Mouse (Mus musculus): ENCODE measurements at regions not wholly inside any gene's neighbourhood (a gene's known extent, or its start where the extent isn't known, plus 50 kb on each side); places are given as distances from the start of the nearest gene placed in this dataset.

GRCm38 (mm10) chr9:90791871-90792270 is 521.3 kb upstream of the Tbc1d2b start:
- Histone ChIP-seq H3K27me3 (ENCODE audit: control insufficient read depth, insufficient read depth, low read length) (no peaks in the 10 kb centered on the region), H3K9ac (ENCODE audit: low read depth, low read length) (no peak overlapping the region), H3K4me1 (replicated peaks; ENCODE audit: control insufficient read depth, insufficient read depth, low read length) (no peaks in the 10 kb centered on the region), H3K36me3 (ENCODE audit: control insufficient read depth, insufficient read depth, low read length) (no peaks in the 10 kb centered on the region), H3K9me3 (ENCODE audit: control insufficient read depth, low read length) (no peaks in the 10 kb centered on the region), H3K4me2 (replicated peaks; ENCODE audit: low read depth, low read length) (no peak overlapping the region), H3K4me3 (ENCODE audit: low read depth, low read length) (no peak overlapping the region), H3K27ac (ENCODE audit: low read depth, low read length) (no peak overlapping the region)
- ATAC-seq (ENCODE audit: low FRiP score) (no peak), DNase-seq (ENCODE audit: low spot score) (no peak)
- WGBS, result 71% methylated on average over 2 of the region's 2 CpGs

GRCm38 (mm10) chr9:90816844-90817243 is 545.4 kb upstream of the Zic4 start:
- no peaks in the 10 kb centered on the region for H3K27me3 ChIP-seq (ENCODE audit: control insufficient read depth, insufficient read depth, low read length)
- no peaks in the 10 kb centered on the region for H3K9me3 ChIP-seq (ENCODE audit: control insufficient read depth, low read length)
- no peaks in the 10 kb centered on the region for H3K36me3 ChIP-seq (ENCODE audit: control insufficient read depth, insufficient read depth, low read length)
- H3K4me3 ChIP-seq (ENCODE audit: low read depth, low read length), result no peak overlapping the region
- no peak overlapping the region for H3K4me2 ChIP-seq (replicated peaks; ENCODE audit: low read depth, low read length)
- no peak for DNase-seq (ENCODE audit: low spot score)
- WGBS, result 52% methylated on average over 4 of the region's 4 CpGs
- ATAC-seq (ENCODE audit: low FRiP score), result no peak
- H3K9ac ChIP-seq (ENCODE audit: low read depth, low read length), result no peak overlapping the region
- H3K4me1 ChIP-seq (replicated peaks; ENCODE audit: control insufficient read depth, insufficient read depth, low read length), result no peaks in the 10 kb centered on the region
- no peak overlapping the region for H3K27ac ChIP-seq (ENCODE audit: low read depth, low read length)

GRCm38 (mm10) chr9:90823574-90824280 is 538.5 kb upstream of the Zic4 start:
- H3K9ac ChIP-seq (ENCODE audit: low read depth, low read length), result no peak overlapping the region
- H3K4me1 ChIP-seq (replicated peaks; ENCODE audit: control insufficient read depth, insufficient read depth, low read length), result no peaks in the 10 kb centered on the region
- no peak overlapping the region for H3K4me2 ChIP-seq (replicated peaks; ENCODE audit: low read depth, low read length)
- ATAC-seq (ENCODE audit: low FRiP score) (peak; percentile 53; the same call in 1 of the 2 replicates), DNase-seq (ENCODE audit: low spot score) (no peak)
- H3K4me3 ChIP-seq (ENCODE audit: low read depth, low read length), result no peak overlapping the region
- no peak overlapping the region for H3K27ac ChIP-seq (ENCODE audit: low read depth, low read length)
- H3K9me3 ChIP-seq (ENCODE audit: control insufficient read depth, low read length), result no peaks in the 10 kb centered on the region
- WGBS, result 54% methylated on average over 4 of the region's 4 CpGs
- no peaks in the 10 kb centered on the region for H3K27me3 ChIP-seq (ENCODE audit: control insufficient read depth, insufficient read depth, low read length)
- H3K36me3 ChIP-seq (ENCODE audit: control insufficient read depth, insufficient read depth, low read length), result no peaks in the 10 kb centered on the region

- ATAC-seq (ENCODE audit: low FRiP score) (no peak), DNase-seq (ENCODE audit: low spot score) (no peak)
- Histone ChIP-seq H3K4me2 (replicated peaks; ENCODE audit: low read depth, low read length) (no peak overlapping the region), H3K4me1 (replicated peaks; ENCODE audit: control insufficient read depth, insufficient read depth, low read length) (no peaks in the 10 kb centered on the region), H3K9ac (ENCODE audit: low read depth, low read length) (no peak overlapping the region), H3K36me3 (ENCODE audit: control insufficient read depth, insufficient read depth, low read length) (no peaks in the 10 kb centered on the region), H3K27ac (ENCODE audit: low read depth, low read length) (no peak overlapping the region), H3K27me3 (ENCODE audit: control insufficient read depth, insufficient read depth, low read length) (no peaks in the 10 kb centered on the region), H3K4me3 (ENCODE audit: low read depth, low read length) (no peak overlapping the region), H3K9me3 (ENCODE audit: control insufficient read depth, low read length) (no peaks in the 10 kb centered on the region)
- WGBS, result 83% methylated on average over 3 of the region's 3 CpGs
Measured at GRCm38 (mm10) chr9:90827474-90827873, 534.7 kb upstream of the Zic4 start.

- Histone ChIP-seq H3K9ac (ENCODE audit: low read depth, low read length) (no peak overlapping the region), H3K4me3 (ENCODE audit: low read depth, low read length) (no peak overlapping the region), H3K27me3 (ENCODE audit: control insufficient read depth, insufficient read depth, low read length) (no peaks in the 10 kb centered on the region), H3K4me1 (replicated peaks; ENCODE audit: control insufficient read depth, insufficient read depth, low read length) (no peaks in the 10 kb centered on the region), H3K36me3 (ENCODE audit: control insufficient read depth, insufficient read depth, low read length) (no peaks in the 10 kb centered on the region), H3K4me2 (replicated peaks; ENCODE audit: low read depth, low read length) (no peak overlapping the region), H3K9me3 (ENCODE audit: control insufficient read depth, low read length) (no peaks in the 10 kb centered on the region), H3K27ac (ENCODE audit: low read depth, low read length) (no peak overlapping the region)
- DNase-seq (ENCODE audit: low spot score) (no peak), ATAC-seq (ENCODE audit: low FRiP score) (no peak)
- 67% methylated on average over 5 of the region's 5 CpGs for WGBS
Measured at GRCm38 (mm10) chr9:90828701-90829100, 533.5 kb upstream of the Zic4 start.

GRCm38 (mm10) chr9:90830704-90831103 is 531.5 kb upstream of the Zic4 start:
- Histone ChIP-seq H3K4me3 (ENCODE audit: low read depth, low read length) (no peak overlapping the region), H3K27me3 (ENCODE audit: control insufficient read depth, insufficient read depth, low read length) (no peaks in the 10 kb centered on the region), H3K4me2 (replicated peaks; ENCODE audit: low read depth, low read length) (no peak overlapping the region), H3K9me3 (ENCODE audit: control insufficient read depth, low read length) (no peaks in the 10 kb centered on the region), H3K36me3 (ENCODE audit: control insufficient read depth, insufficient read depth, low read length) (no peaks in the 10 kb centered on the region), H3K27ac (ENCODE audit: low read depth, low read length) (no peak overlapping the region), H3K9ac (ENCODE audit: low read depth, low read length) (no peak overlapping the region), H3K4me1 (replicated peaks; ENCODE audit: control insufficient read depth, insufficient read depth, low read length) (no peaks in the 10 kb centered on the region)
- DNase-seq (ENCODE audit: low spot score), result no peak
- 70% methylated on average over 4 of the region's 4 CpGs for WGBS
- ATAC-seq (ENCODE audit: low FRiP score), result no peak

- no peak for DNase-seq (ENCODE audit: low spot score)
- no peak for ATAC-seq (ENCODE audit: low FRiP score)
Measured at GRCm38 (mm10) chr9:90833743-90834539, 528.3 kb upstream of the Zic4 start.

GRCm38 (mm10) chr9:90838184-90838926 is 523.9 kb upstream of the Zic4 start:
- H3K4me2 ChIP-seq (replicated peaks; ENCODE audit: low read depth, low read length), result no peak overlapping the region
- H3K27ac ChIP-seq (ENCODE audit: low read depth, low read length), result no peak overlapping the region
- DNase-seq (ENCODE audit: low spot score) (no peak), ATAC-seq (ENCODE audit: low FRiP score) (no peak)
- H3K9me3 ChIP-seq (ENCODE audit: control insufficient read depth, low read length), result no peaks in the 10 kb centered on the region
- no peak overlapping the region for H3K4me3 ChIP-seq (ENCODE audit: low read depth, low read length)
- WGBS, result 60% methylated on average over 6 of the region's 6 CpGs
- H3K36me3 ChIP-seq (ENCODE audit: control insufficient read depth, insufficient read depth, low read length), result no peaks in the 10 kb centered on the region
- H3K9ac ChIP-seq (ENCODE audit: low read depth, low read length), result no peak overlapping the region
- no peaks in the 10 kb centered on the region for H3K4me1 ChIP-seq (replicated peaks; ENCODE audit: control insufficient read depth, insufficient read depth, low read length)
- no peaks in the 10 kb centered on the region for H3K27me3 ChIP-seq (ENCODE audit: control insufficient read depth, insufficient read depth, low read length)

More at GRCm38 (mm10) chr9:90833743-90834539, 528.3 kb upstream of the Zic4 start:
- Histone ChIP-seq H3K4me2 (replicated peaks; ENCODE audit: low read depth, low read length) (no peak overlapping the region), H3K9me3 (ENCODE audit: control insufficient read depth, low read length) (no peaks in the 10 kb centered on the region), H3K9ac (ENCODE audit: low read depth, low read length) (no peak overlapping the region), H3K4me1 (replicated peaks; ENCODE audit: control insufficient read depth, insufficient read depth, low read length) (no peaks in the 10 kb centered on the region), H3K36me3 (ENCODE audit: control insufficient read depth, insufficient read depth, low read length) (no peaks in the 10 kb centered on the region), H3K4me3 (ENCODE audit: low read depth, low read length) (no peak overlapping the region), H3K27ac (ENCODE audit: low read depth, low read length) (no peak overlapping the region), H3K27me3 (ENCODE audit: control insufficient read depth, insufficient read depth, low read length) (no peaks in the 10 kb centered on the region)
- 17% methylated on average over 3 of the region's 3 CpGs for WGBS
